Mouse (Mus musculus) hindbrain, embryonic 16.5 days (tissue): ENCODE results near the gene Ovgp1. TPM values are rescaled to one million over a fixed set of nuclear protein-coding genes. Genes with fewer than 3 reads are reported as not detected.

Experiments
- ATAC-seq: fragments of 200-750 bp; cut with Nextera tagmentation; 2 replicates; pipeline ENCODE4 v1.8.0; 2017; ENCODE audit warnings: moderate TSS enrichment, moderate library complexity
- H3K27ac ChIP-seq: fragments of 300-500 bp; sonication (generic); 2 replicates; pipeline ENCODE4 v1.5.1; 2014; ENCODE audit warnings: low read depth, mild to moderate bottlenecking, control low read depth, low read length, moderate library complexity
- H3K27me3 ChIP-seq: fragments of 300-500 bp; sonication (generic); replicated peaks from 2 replicates; pipeline ENCODE4 v1.6.1; 2014; ENCODE audit warnings: low read length; ENCODE audit not compliant: control insufficient read depth, insufficient read depth
- H3K36me3 ChIP-seq: fragments of 300-500 bp; sonication (generic); 2 replicates; pipeline ENCODE4 v1.6.1; 2014; ENCODE audit warnings: mild to moderate bottlenecking, low read length, moderate library complexity, mixed read lengths; ENCODE audit not compliant: control insufficient read depth, insufficient read depth
- H3K4me1 ChIP-seq: fragments of 300-500 bp; sonication (generic); 2 replicates; pipeline ENCODE4 v1.6.1; 2014; ENCODE audit warnings: low read depth, low read length; ENCODE audit not compliant: control insufficient read depth, insufficient read depth
- H3K4me2 ChIP-seq: fragments of 300-500 bp; sonication (generic); 2 replicates; pipeline ENCODE4 v1.6.1; 2014; ENCODE audit warnings: mild to moderate bottlenecking, low read length, control low read depth, moderate library complexity
- H3K4me3 ChIP-seq: fragments of 300-500 bp; sonication (generic); 2 replicates; pipeline ENCODE4 v1.5.1; 2014; ENCODE audit warnings: mild to moderate bottlenecking, low read length, control low read depth, moderate library complexity
- H3K9ac ChIP-seq: fragments of 300-500 bp; sonication (generic); 2 replicates; pipeline ENCODE4 v1.6.1; 2014; ENCODE audit warnings: low read depth, mild to moderate bottlenecking, control low read depth, low read length, moderate library complexity
- H3K9me3 ChIP-seq: fragments of 300-500 bp; sonication (generic); 2 replicates; pipeline ENCODE4 v1.6.1; 2014; ENCODE audit warnings: mild to moderate bottlenecking, low read length, moderate library complexity; ENCODE audit not compliant: control insufficient read depth
- WGBS: fragments of 180-500 bp; shearing (Covaris S2); extraction: QIAGEN DNeasy Blood & Tissue Kit; methylation state at CpG from one replicate; pipeline ENCODE4 v1.1.7; 2014; 5-methylcytosine and 5-hydroxymethylcytosine counted together
- polyA plus RNA-seq: library from polyadenylated mRNA; unstranded; fragments of >200 nt; fragmentation: Nextera tagmentation; extraction: Ambion mirVana; gene quantifications from 2 replicates; pipeline ENCODE4 v1.2.1, GENCODE M21; 2015

Gene Ovgp1
- 3.2 and 3.4 TPM in 2 replicates for polyA plus RNA-seq

- ATAC-seq = no peak
- peaks cover 12% of the 10 kb centered on the region; the same call in 1 of the 2 replicates for H3K36me3 ChIP-seq
- H3K4me1 ChIP-seq = no peaks in the 10 kb centered on the region
- no peak within 1 kb of the TSS for H3K9ac ChIP-seq
- no peak within 1 kb of the TSS for H3K4me3 ChIP-seq
- H3K27me3 ChIP-seq = no peaks in the 10 kb centered on the region
- H3K4me2 ChIP-seq = no peak within 1 kb of the TSS
- WGBS = 84% methylated on average over 3 of the region's 3 CpGs
- H3K9me3 ChIP-seq = no peaks in the 10 kb centered on the region
- no peak within 1 kb of the TSS for H3K27ac ChIP-seq
Measured at GRCm38 (mm10) chr3:105973411-105973810, at the start of gene Ovgp1. Ovgp1 (plus strand) TSS chr3:105973711.

- 85% methylated on average over 9 of the region's 9 CpGs for WGBS
- Histone ChIP-seq H3K4me2 (no peak overlapping the region), H3K4me1 (no peaks in the 10 kb centered on the region), H3K4me3 (no peak overlapping the region), H3K9me3 (no peaks in the 10 kb centered on the region), H3K9ac (no peak overlapping the region), H3K27ac (no peak overlapping the region), H3K27me3 (no peaks in the 10 kb centered on the region), H3K36me3 (no peaks in the 10 kb centered on the region)
- no peak for ATAC-seq
Measured at GRCm38 (mm10) chr3:105924616-105925015, 48.9 kb upstream of the Ovgp1 start.

GRCm38 (mm10) chr3:105927561-105928194 lies 45.8 kb upstream of the Ovgp1 start:
- H3K36me3 ChIP-seq = no peaks in the 10 kb centered on the region
- no peaks in the 10 kb centered on the region for H3K9me3 ChIP-seq
- WGBS = 81% methylated on average over 7 of the region's 7 CpGs
- no peaks in the 10 kb centered on the region for H3K27me3 ChIP-seq
- no peak overlapping the region for H3K4me3 ChIP-seq
- H3K4me1 ChIP-seq = no peaks in the 10 kb centered on the region
- no peak overlapping the region for H3K4me2 ChIP-seq
- no peak for ATAC-seq
- no peak overlapping the region for H3K9ac ChIP-seq
- H3K27ac ChIP-seq = no peak overlapping the region

- WGBS = 92% methylated on average over 3 of the region's 3 CpGs
- no peaks in the 10 kb centered on the region for H3K9me3 ChIP-seq
Measured at GRCm38 (mm10) chr3:105928195-105928569, 45.3 kb upstream of the Ovgp1 start.

GRCm38 (mm10) chr3:105928781-105929180 lies 44.7 kb upstream of the Ovgp1 start:
- H3K4me2 ChIP-seq = no peak overlapping the region
- H3K9ac ChIP-seq = no peak overlapping the region
- H3K27me3 ChIP-seq = no peaks in the 10 kb centered on the region
- no peaks in the 10 kb centered on the region for H3K9me3 ChIP-seq
- H3K36me3 ChIP-seq = no peaks in the 10 kb centered on the region
- H3K27ac ChIP-seq = no peak overlapping the region
- no peak overlapping the region for H3K4me3 ChIP-seq
- WGBS = 93% methylated on average over 6 of the region's 6 CpGs
- H3K4me1 ChIP-seq = no peaks in the 10 kb centered on the region
- no peak for ATAC-seq

More at GRCm38 (mm10) chr3:105928195-105928569, 45.3 kb upstream of the Ovgp1 start:
- Histone ChIP-seq H3K4me3 (no peak overlapping the region), H3K27me3 (no peaks in the 10 kb centered on the region), H3K36me3 (no peaks in the 10 kb centered on the region), H3K4me1 (no peaks in the 10 kb centered on the region), H3K27ac (no peak overlapping the region), H3K9ac (no peak overlapping the region), H3K4me2 (no peak overlapping the region)
- no peak for ATAC-seq

- ATAC-seq = no peak
- Histone ChIP-seq H3K27ac (no peak overlapping the region), H3K4me1 (no peaks in the 10 kb centered on the region), H3K36me3 (no peaks in the 10 kb centered on the region), H3K4me3 (no peak overlapping the region), H3K9me3 (no peaks in the 10 kb centered on the region), H3K9ac (no peak overlapping the region), H3K4me2 (no peak overlapping the region), H3K27me3 (no peaks in the 10 kb centered on the region)
- 86% methylated on average over 7 of the region's 7 CpGs for WGBS
Measured at GRCm38 (mm10) chr3:105929821-105930220, 43.7 kb upstream of the Ovgp1 start.

GRCm38 (mm10) chr3:105931095-105931494 lies 42.4 kb upstream of the Ovgp1 start:
- Histone ChIP-seq H3K27me3 (no peaks in the 10 kb centered on the region), H3K9me3 (no peaks in the 10 kb centered on the region), H3K9ac (no peak overlapping the region), H3K27ac (no peak overlapping the region), H3K4me3 (no peak overlapping the region), H3K4me1 (no peaks in the 10 kb centered on the region), H3K36me3 (no peaks in the 10 kb centered on the region), H3K4me2 (no peak overlapping the region)
- ATAC-seq = no peak
- WGBS = 88% methylated on average over 2 of the region's 2 CpGs

- no peak within 1 kb of the TSS for H3K4me2 ChIP-seq
- H3K9ac ChIP-seq = no peak within 1 kb of the TSS
- H3K4me1 ChIP-seq = no peaks in the 10 kb centered on the region
- H3K36me3 ChIP-seq = no peaks in the 10 kb centered on the region
- no peak within 1 kb of the TSS for H3K27ac ChIP-seq
- no peaks in the 10 kb centered on the region for H3K27me3 ChIP-seq
- H3K4me3 ChIP-seq = no peak within 1 kb of the TSS
- H3K9me3 ChIP-seq = no peaks in the 10 kb centered on the region
- no peak for ATAC-seq
- WGBS = 88% methylated on average over 8 of the region's 8 CpGs
Measured at GRCm38 (mm10) chr3:105932240-105933071, 41.1 kb upstream of the Ovgp1 start, which contains the start of gene I830077J02Rik. I830077J02Rik (minus strand) TSS chr3:105932664.

GRCm38 (mm10) chr3:105933926-105934325 lies 39.6 kb upstream of the Ovgp1 start:
- Histone ChIP-seq H3K27me3 (no peaks in the 10 kb centered on the region), H3K9ac (no peak overlapping the region), H3K4me1 (no peaks in the 10 kb centered on the region), H3K4me2 (no peak overlapping the region), H3K4me3 (no peak overlapping the region), H3K36me3 (no peaks in the 10 kb centered on the region), H3K9me3 (no peaks in the 10 kb centered on the region), H3K27ac (no peak overlapping the region)
- 97% methylated on average over 6 of the region's 6 CpGs for WGBS
- no peak for ATAC-seq
